Comparison of ENCODE assay signal across 8 mouse cellular contexts in genomic region chr10:91171455-91172328, GRCm38 (mm10). TPM values are rescaled to one million over a fixed set of nuclear protein-coding genes. Genes with fewer than 3 reads are reported as not detected.
DNase-seq lines count a peak whose midpoint lies in the region; ATAC-seq lines count a peak whose summit lies in the region.

No protein-coding gene starts in this region.

- peak; percentile 74 for ATAC-seq in CD4-positive, CD25-positive, alpha-beta regulatory T cell, adult 4 months
- peak; percentile 89 for ATAC-seq in erythroid progenitor cell, adult 5-6 weeks (replicated peaks; ENCODE audit: low FRiP score, poor library complexity, severe bottlenecking)
- peak; percentile 96 for ATAC-seq in heart, embryonic 13.5 days (ENCODE audit: extremely low read depth, insufficient number of reproducible peaks, low FRiP score, low TSS enrichment)
- ATAC-seq in liver, embryonic 12.5 days: peak; percentile 97

- DNase-seq in kidney, postnatal 10 days: peak; percentile 95
- peak; percentile 95 for DNase-seq in naive thymus-derived CD4-positive, alpha-beta T cell, adult 2 months (ENCODE audit: low read depth)
- DNase-seq in splenic B cell, adult 2 months (ENCODE audit: low read depth, low spot score): peak; percentile 93

- H3K4me3 ChIP-seq in brown adipose tissue, adult 24 weeks (ENCODE audit: insufficient read depth, low read depth, low read length): peak overlapping the region; percentile 99
- H3K4me3 ChIP-seq in heart, embryonic 13.5 days: peak overlapping the region; percentile 81
- H3K4me3 ChIP-seq in liver, embryonic 12.5 days: peak overlapping the region; percentile 95

- peaks cover 6% of the 10 kb centered on the region for H3K4me1 ChIP-seq in brown adipose tissue, adult 24 weeks (ENCODE audit: control insufficient read depth, insufficient read depth, insufficient read length, low read length)
- H3K4me1 ChIP-seq in heart, embryonic 13.5 days: peaks cover 34% of the 10 kb centered on the region
- peaks cover 44% of the 10 kb centered on the region for H3K4me1 ChIP-seq in liver, embryonic 12.5 days

- peak overlapping the region; percentile 93 for H3K27ac ChIP-seq in brown adipose tissue, adult 24 weeks (replicated peaks; ENCODE audit: low read depth, low read length)
- H3K27ac ChIP-seq in heart, embryonic 13.5 days (replicated peaks): peak overlapping the region; percentile 100
- H3K27ac ChIP-seq in liver, embryonic 12.5 days: peak overlapping the region; percentile 98

- no peaks in the 10 kb centered on the region for H3K27me3 ChIP-seq in heart, embryonic 13.5 days (replicated peaks)
- no peaks in the 10 kb centered on the region for H3K27me3 ChIP-seq in liver, embryonic 12.5 days (replicated peaks)
- H3K27me3 ChIP-seq in splenic B cell, adult 2 months (ENCODE audit: control insufficient read depth, insufficient read depth, low read length, poor library complexity, severe bottlenecking): no peaks in the 10 kb centered on the region

- peak overlapping the region; percentile 96 for H3K9ac ChIP-seq in heart, embryonic 13.5 days
- H3K9ac ChIP-seq in liver, embryonic 12.5 days: peak overlapping the region; percentile 100

- peak overlapping the region; percentile 84 for H3K4me2 ChIP-seq in heart, embryonic 13.5 days
- H3K4me2 ChIP-seq in liver, embryonic 12.5 days: peak overlapping the region; percentile 89

- under 1% methylated on average over 68 of the region's 68 CpGs for WGBS in heart, embryonic 13.5 days
- WGBS in liver, embryonic 12.5 days (ENCODE audit: insufficient replicate concordance): under 1% methylated on average over 68 of the region's 68 CpGs

- peaks cover 10% of the 10 kb centered on the region for H3K36me3 ChIP-seq in heart, embryonic 13.5 days
- H3K36me3 ChIP-seq in liver, embryonic 12.5 days: peaks cover 26% of the 10 kb centered on the region
- no peaks in the 10 kb centered on the region for H3K36me3 ChIP-seq in splenic B cell, adult 2 months (ENCODE audit: control insufficient read depth, insufficient read depth, low read length, poor library complexity, severe bottlenecking)

- no peaks in the 10 kb centered on the region for H3K9me3 ChIP-seq in heart, embryonic 13.5 days
- H3K9me3 ChIP-seq in liver, embryonic 12.5 days (replicated peaks): no peaks in the 10 kb centered on the region

RNA-seq across cellular contexts. Expression of gene Tmpo, which starts 9.4 kb away (rescaled TPM):
- polyA plus RNA-seq in CD4-positive, CD25-positive, alpha-beta regulatory T cell, adult 4 months (2017; shearing (Covaris generic)): 10 to 100 TPM; 35.8 to 68.9 TPM
- 10.0 and 16.6 TPM in 2 replicates for polyA plus RNA-seq in brown adipose tissue, adult 24 weeks (2012; ENCODE audit: insufficient read depth, insufficient read length, missing spikeins)
- total RNA-seq in erythroid progenitor cell, adult 5-6 weeks (2015; ENCODE audit: low replicate concordance): 941 and 1,232 TPM in 2 replicates
- 1,337 and 1,570 TPM in 2 replicates for total RNA-seq in erythroid progenitor cell, adult 5-6 weeks (2017; ENCODE audit: low replicate concordance)
- polyA plus RNA-seq in heart, embryonic 13.5 days (2015; fragmentation: Nextera tagmentation; extraction: Ambion mirVana): 128 and 129 TPM in 2 replicates
- 215 and 229 TPM in 2 replicates for polyA plus RNA-seq in liver, embryonic 12.5 days (2016; fragmentation: Nextera tagmentation; extraction: Ambion mirVana)

RNA-seq across cellular contexts. Expression of gene Slc25a3, which starts 47.8 kb away (rescaled TPM):
- 100 to 1,000 TPM; 200 to 224 TPM for polyA plus RNA-seq in CD4-positive, CD25-positive, alpha-beta regulatory T cell, adult 4 months (2017; shearing (Covaris generic))
- polyA plus RNA-seq in brown adipose tissue, adult 24 weeks (2012; ENCODE audit: insufficient read depth, insufficient read length, missing spikeins): 491 and 596 TPM in 2 replicates
- total RNA-seq in erythroid progenitor cell, adult 5-6 weeks (2015; ENCODE audit: low replicate concordance): 175 and 210 TPM in 2 replicates
- 51.1 and 72.6 TPM in 2 replicates for total RNA-seq in erythroid progenitor cell, adult 5-6 weeks (2017; ENCODE audit: low replicate concordance)
- 801 and 895 TPM in 2 replicates for polyA plus RNA-seq in heart, embryonic 13.5 days (2015; fragmentation: Nextera tagmentation; extraction: Ambion mirVana)
- 282 and 297 TPM in 2 replicates for polyA plus RNA-seq in liver, embryonic 12.5 days (2016; fragmentation: Nextera tagmentation; extraction: Ambion mirVana)

Comparison
In these comparisons a context has a peak if more than half of its experiments do, and no peak if none do; other contexts are left out.
1. Peak in every context shown above with its lines: DNase-seq, ATAC-seq, H3K4me3 ChIP-seq and H3K27ac ChIP-seq.